ENCODE assay signal across 10 mouse cellular contexts in the genomic region with DNA sequence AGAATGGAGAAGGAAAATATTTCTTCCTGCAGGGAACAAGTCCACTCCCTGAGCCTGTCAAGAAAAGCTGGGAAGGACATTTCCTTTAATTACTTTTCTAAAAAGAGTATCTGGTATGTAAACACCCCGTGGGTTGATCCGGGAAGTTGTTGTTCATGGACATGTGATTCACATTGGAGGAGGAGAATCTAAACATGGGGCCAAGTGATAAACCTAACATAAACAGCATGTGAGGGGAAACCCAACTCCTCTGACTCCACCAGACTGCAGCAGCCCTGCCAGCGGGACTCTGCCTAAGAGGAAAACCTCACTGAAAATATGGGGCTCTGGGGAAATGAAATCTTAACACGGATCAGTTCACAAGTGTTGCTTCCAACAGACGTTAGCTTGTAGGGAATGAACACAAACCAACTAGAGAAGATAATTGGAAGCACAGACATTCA. TPM values are rescaled to one million over a fixed set of nuclear protein-coding genes. Genes with fewer than 3 reads are reported as not detected.
DNase-seq lines count a peak whose midpoint lies in the region; ATAC-seq and TF ChIP-seq lines count a peak whose summit lies in the region.
"Had no signal": no experiment of that assay in that cellular context is flagged by ENCODE, and none has a peak within 500 bp of the region (broad histone marks: within the 10 kb centered on the region; RNA-seq: fewer than 3 reads in every experiment).

No protein-coding gene starts in this region.

- H3K9me3 ChIP-seq in hindbrain, postnatal 0 days (ENCODE audit: low read length) = no peaks in the 10 kb centered on the region
- no peaks in the 10 kb centered on the region for H3K9me3 ChIP-seq in hindbrain, embryonic 12.5 days (replicated peaks)
- H3K9me3 ChIP-seq: neural tube, embryonic 12.5 days had no signal

- TF ChIP-seq CTCF in hindbrain, postnatal 0 days (IDR thresholded peaks at IDR 0.05; ENCODE audit: low read depth) = no peak

- no peak overlapping the region for H3K4me2 ChIP-seq in hindbrain, postnatal 0 days (ENCODE audit: low read depth, low read length)
- H3K4me2 ChIP-seq in hindbrain, embryonic 12.5 days (replicated peaks) = no peak overlapping the region
- H3K4me2 ChIP-seq: hindbrain, embryonic 14.5 days; neural tube, embryonic 12.5 days had no signal

- peak; percentile 17 for DNase-seq in hindbrain, postnatal 0 days (ENCODE audit: low spot score)
- peak; percentile 39 for DNase-seq in brain, adult 2 months (ENCODE audit: low read depth, low spot score)
- peak; percentile 46 for DNase-seq in gastrocnemius, postnatal 25 days
- DNase-seq in lung, postnatal 10 days = peak; percentile 51
- DNase-seq in cerebellum, postnatal 36 days = no peak
- no peak for DNase-seq in spleen, adult 12 weeks (ENCODE audit: low spot score)

- H3K4me3 ChIP-seq in hindbrain, postnatal 0 days (ENCODE audit: low read length) = no peak overlapping the region
- no peak overlapping the region for H3K4me3 ChIP-seq in hindbrain, embryonic 12.5 days
- H3K4me3 ChIP-seq: neural tube, embryonic 12.5 days had no signal

- 53% methylated on average over 5 of the region's 5 CpGs for WGBS in hindbrain, postnatal 0 days
- 60% methylated on average over 5 of the region's 5 CpGs for WGBS in hindbrain, embryonic 12.5 days

- ATAC-seq in hindbrain, postnatal 0 days = peak; percentile 35; the same call in 1 of the 2 replicates
- no peak for ATAC-seq in hindbrain, embryonic 12.5 days (ENCODE audit: low FRiP score)
- ATAC-seq in monocyte, adult 5-6 weeks (replicated peaks; ENCODE audit: insufficient number of reproducible peaks, low FRiP score, low TSS enrichment, poor library complexity, severe bottlenecking) = no peak

- no peaks in the 10 kb centered on the region for H3K36me3 ChIP-seq in hindbrain, postnatal 0 days (ENCODE audit: insufficient read depth, low read length)
- no peaks in the 10 kb centered on the region for H3K36me3 ChIP-seq in hindbrain, embryonic 12.5 days
- H3K36me3 ChIP-seq: neural tube, embryonic 12.5 days had no signal

- no peak overlapping the region for H3K27ac ChIP-seq in hindbrain, postnatal 0 days
- H3K27ac ChIP-seq in hindbrain, embryonic 12.5 days = no peak overlapping the region
- H3K27ac ChIP-seq: hindbrain, embryonic 14.5 days; neural tube, embryonic 12.5 days had no signal

- no peaks in the 10 kb centered on the region; the same call in 1 of the 2 replicates for H3K27me3 ChIP-seq in hindbrain, postnatal 0 days (ENCODE audit: insufficient read depth, low read length)
- H3K27me3 ChIP-seq in hindbrain, embryonic 12.5 days = peaks cover 18% of the 10 kb centered on the region

- peaks cover 6% of the 10 kb centered on the region; the same call in 1 of the 2 replicates for H3K4me1 ChIP-seq in hindbrain, postnatal 0 days (ENCODE audit: insufficient read depth, low read length)
- H3K4me1 ChIP-seq in hindbrain, embryonic 12.5 days = peaks cover 17% of the 10 kb centered on the region

- no peak overlapping the region for H3K9ac ChIP-seq in hindbrain, postnatal 0 days (replicated peaks; ENCODE audit: low read length)
- H3K9ac ChIP-seq in hindbrain, embryonic 12.5 days = no peak overlapping the region
- H3K9ac ChIP-seq: hindbrain, embryonic 14.5 days; neural tube, embryonic 12.5 days had no signal

RNA-seq across cellular contexts. Expression of a gene that starts 2.3 kb away (rescaled TPM):
- 13.2 and 16.0 TPM in 2 replicates for total RNA-seq in hindbrain, postnatal 0 days (2014; rRNA removed)
- polyA plus RNA-seq in hindbrain, postnatal 0 days (2015; fragmentation: Nextera tagmentation; extraction: Ambion mirVana) = 11.4 and 12.9 TPM in 2 replicates
- 5.9 and 7.6 TPM in 2 replicates for polyA plus RNA-seq in hindbrain, embryonic 12.5 days (2016; fragmentation: Nextera tagmentation; extraction: Ambion mirVana)
- 1 to 10 TPM; 4.7 to 6.9 TPM for total RNA-seq in gastrocnemius, postnatal 25 days (2021)
- 0.78 to 1.0 TPM in 2 of 3 replicates, not detected in the other for total RNA-seq in monocyte, adult 5-6 weeks (2017)

Comparison
In these comparisons a context has a peak if more than half of its experiments do, and no peak if none do; other contexts are left out.
1. DNase-seq: peak in hindbrain, postnatal 0 days (single experiment), brain, adult 2 months (single experiment), gastrocnemius, postnatal 25 days (single experiment) and lung, postnatal 10 days (single experiment); none in cerebellum, postnatal 36 days (0 of 2) and spleen, adult 12 weeks (single experiment).